Mouse (Mus musculus): ENCODE measurements around the gene Polr3gl.

DNA sequence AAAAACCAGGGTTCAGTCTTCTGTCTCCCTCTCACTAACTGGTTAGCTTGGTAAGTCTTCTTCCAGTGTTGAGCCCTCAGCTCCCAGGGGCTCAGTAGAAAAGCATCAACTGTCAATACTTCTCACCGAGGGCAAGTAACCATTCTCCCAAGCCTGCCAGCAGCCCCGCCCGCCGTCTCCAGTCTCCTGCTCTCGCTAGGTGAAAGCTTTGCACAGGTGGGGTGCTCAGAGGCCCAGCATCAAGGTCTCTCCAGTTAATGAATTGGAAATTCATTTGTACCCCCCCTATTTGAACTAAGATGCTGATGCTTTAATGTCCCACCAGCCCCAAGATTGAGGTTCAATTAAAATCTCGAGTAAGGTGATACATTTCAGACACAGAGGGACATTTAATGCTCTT is 12.8 kb downstream of the Polr3gl start:
- TF ChIP-seq POLR2A (IDR thresholded peaks at IDR 0.05; ENCODE audit: control insufficient read depth, low read depth, low read length), result no peak
- TF ChIP-seq CTCF (IDR thresholded peaks at IDR 0.05; ENCODE audit: control insufficient read depth, insufficient read depth, insufficient replicate concordance, low read depth, low read length), result no peak

All from testis, adult 2 months (tissue).